Mouse (Mus musculus) lung, adult 2 months (tissue): ENCODE data around the gene Fabp6.

Experiments used
- CTCF ChIP-seq: fragments of 200-500 bp; IDR thresholded peaks from 2 replicates; pipeline ENCODE4 v1.5.1; 2011; ENCODE audit warnings: mild to moderate bottlenecking, low read length, control low read depth; ENCODE audit not compliant: insufficient read depth
- POLR2A ChIP-seq: fragments of 200-500 bp; IDR thresholded peaks from 2 replicates; pipeline ENCODE4 v1.6.1; 2011; ENCODE audit warnings: low read depth, mild to moderate bottlenecking, control low read depth, low read length, borderline replicate concordance; ENCODE audit errors: extremely low read depth

DNA sequence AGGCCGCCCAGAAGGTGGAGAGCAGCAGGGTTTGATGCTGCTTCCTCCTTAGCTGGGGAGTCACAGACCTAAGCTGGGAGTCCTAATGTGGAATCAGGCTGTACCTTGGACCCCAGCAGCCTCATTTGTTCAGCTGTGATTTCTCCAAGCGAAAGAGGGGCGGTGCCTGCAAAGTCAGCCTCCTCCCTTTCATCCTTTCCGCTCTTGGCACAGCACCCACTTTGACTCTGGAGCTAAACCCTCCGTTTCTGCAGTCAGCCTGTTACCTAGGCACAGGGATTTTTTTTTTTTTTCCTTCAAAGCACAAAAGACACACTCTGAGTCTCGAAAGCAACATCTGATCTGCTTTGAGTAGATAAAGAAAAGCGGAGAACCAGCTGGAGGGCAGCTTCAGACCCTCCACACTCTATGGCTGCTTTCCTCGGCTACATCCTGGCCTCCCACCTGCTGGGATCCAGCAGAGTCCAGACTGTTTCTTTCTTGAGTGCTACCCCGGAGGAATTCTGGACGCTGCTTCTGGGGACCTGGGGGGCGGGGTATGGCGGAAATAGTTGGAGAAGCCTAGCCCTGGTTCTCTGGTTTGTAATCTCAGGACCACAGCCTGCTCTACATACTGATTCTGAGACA is 25.1 kb upstream of the Fabp6 start:
- no peak for TF ChIP-seq POLR2A
- no peak for TF ChIP-seq CTCF
